Mouse (Mus musculus) gastrocnemius, adult 18-20 months (tissue): ENCODE data around the gene Gpr157. TPM values are rescaled to one million over a fixed set of nuclear protein-coding genes. Genes with fewer than 3 reads are reported as not detected.
"Not testable (repeated sequence)": the region's sequence is repeated elsewhere in the genome, so short reads cannot be mapped to it uniquely, and the experiment has no call there.

Experiments
- DNase-seq: peaks from one replicate; pipeline ENCODE4 v3.0.0; 2021; ENCODE audit warnings: low spot score
- long read RNA-seq, 2 experiments: library from polyadenylated mRNA; stranded (forward); transcript quantifications; one replicate each; pipeline ENCODE4 v2.0.0; 2021
- total RNA-seq, 2 experiments: library from RNA; stranded (reverse); gene quantifications; 2 replicates each; pipeline ENCODE4 v1.2.3; 2021

Gpr157 gene
- 10 to 100 TPM; 34.5 to 38.2 TPM for total RNA-seq
- long read RNA-seq, experiment 1, full-length matches to known transcripts = 27 of 46 reads
- long read RNA-seq, experiment 1, partial matches to known transcripts = 18 of 46 reads
- long read RNA-seq, experiment 1, other reads (novel, unspliced or antisense) = 1 of 46 reads
- long read RNA-seq, experiment 2, full-length matches to known transcripts = 20 of 27 reads
- long read RNA-seq, experiment 2, partial matches to known transcripts = 6 of 27 reads
- long read RNA-seq, experiment 2, other reads (novel, unspliced or antisense) = 1 of 27 reads

- DNase-seq = peak; percentile 97
Measured at GRCm38 (mm10) chr4:150087161-150087889, at the start of gene Gpr157. TSS of gene Gpr157 (plus strand) at chr4:150087365.

GRCm38 (mm10) chr4:150038533-150038932 lies 48.6 kb upstream of the Gpr157 start:
- no peak for DNase-seq

GRCm38 (mm10) chr4:150040003-150040581 lies 47.1 kb upstream of the Gpr157 start:
- no peak for DNase-seq

GRCm38 (mm10) chr4:150040856-150041255 lies 46.3 kb upstream of the Gpr157 start:
- DNase-seq = not testable (repeated sequence)

- DNase-seq = no peak
Measured at GRCm38 (mm10) chr4:150041346-150042110, 45.6 kb upstream of the Gpr157 start.

GRCm38 (mm10) chr4:150043591-150043990 lies 43.6 kb upstream of the Gpr157 start:
- DNase-seq = no peak

GRCm38 (mm10) chr4:150048038-150048437 lies 39.1 kb upstream of the Gpr157 start:
- DNase-seq = peak; percentile 40

GRCm38 (mm10) chr4:150048478-150049156 lies 38.5 kb upstream of the Gpr157 start:
- no peak for DNase-seq

GRCm38 (mm10) chr4:150049157-150049513 lies 38.0 kb upstream of the Gpr157 start:
- DNase-seq = no peak

- no peak for DNase-seq
Measured at GRCm38 (mm10) chr4:150049564-150050226, 37.5 kb upstream of the Gpr157 start.

- DNase-seq = no peak
Measured at GRCm38 (mm10) chr4:150051514-150051913, 35.7 kb upstream of the Gpr157 start.

- no peak for DNase-seq
Measured at GRCm38 (mm10) chr4:150052380-150052779, 34.8 kb upstream of the Gpr157 start.

- DNase-seq = no peak
Measured at GRCm38 (mm10) chr4:150056171-150056570, 31.0 kb upstream of the Gpr157 start.

GRCm38 (mm10) chr4:150057722-150058121 lies 29.4 kb upstream of the Gpr157 start:
- no peak for DNase-seq

GRCm38 (mm10) chr4:150059841-150060468 lies 27.2 kb upstream of the Gpr157 start:
- no peak for DNase-seq

- no peak for DNase-seq
Measured at GRCm38 (mm10) chr4:150060469-150061170, 26.5 kb upstream of the Gpr157 start.

GRCm38 (mm10) chr4:150061432-150062225 lies 25.5 kb upstream of the Gpr157 start:
- DNase-seq = no peak

- no peak for DNase-seq
Measured at GRCm38 (mm10) chr4:150066706-150067323, 20.4 kb upstream of the Gpr157 start.
